In genomic region chr14:116928395-116928794, GRCm38 (mm10) we compare ENCODE assay signal across 10 mouse cellular contexts. TPM values are rescaled to one million over a fixed set of nuclear protein-coding genes. Genes with fewer than 3 reads are reported as not detected.
DNase-seq lines count a peak whose midpoint lies in the region; ATAC-seq lines count a peak whose summit lies in the region.
"Had no signal": no experiment of that assay in that cellular context is flagged by ENCODE, and none has a peak within 500 bp of the region (broad histone marks: within the 10 kb centered on the region; RNA-seq: fewer than 3 reads in every experiment).

No protein-coding gene starts in this region.

- no peaks in the 10 kb centered on the region for H3K36me3 ChIP-seq in heart, embryonic 15.5 days
- no peaks in the 10 kb centered on the region for H3K36me3 ChIP-seq in hindbrain, embryonic 15.5 days
- H3K36me3 ChIP-seq in midbrain, embryonic 16.5 days (ENCODE audit: control insufficient read depth, insufficient read depth, low read length) = no peaks in the 10 kb centered on the region

- H3K4me3 ChIP-seq in heart, embryonic 15.5 days = peak overlapping the region; percentile 63
- peak overlapping the region; percentile 58 for H3K4me3 ChIP-seq in hindbrain, embryonic 15.5 days
- peak overlapping the region; percentile 89 for H3K4me3 ChIP-seq in midbrain, embryonic 16.5 days (ENCODE audit: low read depth, low read length)

- H3K27me3 ChIP-seq in heart, embryonic 15.5 days = peaks cover 4% of the 10 kb centered on the region; the same call in 1 of the 2 replicates
- no peaks in the 10 kb centered on the region for H3K27me3 ChIP-seq in hindbrain, embryonic 15.5 days
- H3K27me3 ChIP-seq in midbrain, embryonic 16.5 days (ENCODE audit: control insufficient read depth, insufficient read depth, low read depth, low read length) = no peaks in the 10 kb centered on the region
- H3K27me3 ChIP-seq: CH12.LX had no signal

- H3K9me3 ChIP-seq in heart, embryonic 15.5 days (replicated peaks) = no peaks in the 10 kb centered on the region
- H3K9me3 ChIP-seq in hindbrain, embryonic 15.5 days = no peaks in the 10 kb centered on the region
- H3K9me3 ChIP-seq in midbrain, embryonic 16.5 days (replicated peaks; ENCODE audit: control insufficient read depth, low read length, poor library complexity, severe bottlenecking) = no peaks in the 10 kb centered on the region

- no peak for DNase-seq in heart, postnatal 36 days
- DNase-seq in embryo, embryonic 9.5 days (ENCODE audit: extremely low spot score) = peak; percentile 6
- DNase-seq in left cerebral cortex, postnatal 36 days (ENCODE audit: low spot score in 2 of 2) = no peak
- no peak for DNase-seq in ovary, postnatal 10 days (ENCODE audit: low spot score)
- DNase-seq: adrenal gland, postnatal 14 days had no signal

- H3K27ac ChIP-seq in heart, embryonic 15.5 days = no peak overlapping the region
- H3K27ac ChIP-seq in hindbrain, embryonic 15.5 days (replicated peaks) = 0 out of 2 replicates have a peak overlapping the region, but pooled peaks have one; percentile 34
- H3K27ac ChIP-seq in midbrain, embryonic 16.5 days (ENCODE audit: low read length) = no peak overlapping the region

- H3K4me2 ChIP-seq in heart, embryonic 15.5 days = peak overlapping the region; percentile 99
- peak overlapping the region; percentile 67 for H3K4me2 ChIP-seq in hindbrain, embryonic 15.5 days
- peak overlapping the region; percentile 83 for H3K4me2 ChIP-seq in midbrain, embryonic 16.5 days (ENCODE audit: low read length)

- no peak for ATAC-seq in heart, embryonic 15.5 days (replicated peaks; ENCODE audit: insufficient number of reproducible peaks, insufficient read depth, low FRiP score, low read depth)
- no peak for ATAC-seq in hindbrain, embryonic 15.5 days (ENCODE audit: low FRiP score, low read depth)
- no peak for ATAC-seq in midbrain, embryonic 16.5 days
- ATAC-seq in cerebellum, adult (ENCODE audit: insufficient number of reproducible peaks, low FRiP score, low TSS enrichment) = no peak

- peaks cover 7% of the 10 kb centered on the region for H3K4me1 ChIP-seq in heart, embryonic 15.5 days (replicated peaks)
- peaks cover 19% of the 10 kb centered on the region for H3K4me1 ChIP-seq in hindbrain, embryonic 15.5 days (replicated peaks)
- H3K4me1 ChIP-seq in midbrain, embryonic 16.5 days (ENCODE audit: control insufficient read depth, insufficient read depth, low read length) = peaks cover 11% of the 10 kb centered on the region; the same call in 1 of the 2 replicates

- no peak overlapping the region for H3K9ac ChIP-seq in heart, embryonic 15.5 days
- peak overlapping the region; percentile 58 for H3K9ac ChIP-seq in hindbrain, embryonic 15.5 days
- H3K9ac ChIP-seq in midbrain, embryonic 16.5 days (ENCODE audit: low read depth, low read length) = peak overlapping the region; percentile 56; the same call in 1 of the 2 replicates

- 52% methylated on average over 2 of the region's 2 CpGs for WGBS in heart, embryonic 15.5 days
- 50% methylated on average over 2 of the region's 2 CpGs for WGBS in hindbrain, embryonic 15.5 days
- WGBS in midbrain, embryonic 16.5 days = 50% methylated on average over 2 of the region's 2 CpGs

- intact Hi-C loops in heart, postnatal 36 days (cut with DNase I) = loop anchor here (5.0 kb wide), 2 partner anchors 204 to 1009 kb away; no protein-coding TSS in a partner anchor
- intact Hi-C loops in left cerebral cortex, postnatal 36 days (cut with DNase I) = loop anchor here (10.0 kb wide), 1 partner anchor 1006 kb away; no protein-coding TSS in a partner anchor

RNA-seq across cellular contexts. Expression of gene Gpc6, which starts 3.3 kb away (rescaled TPM):
- 20.1 and 25.5 TPM in 2 replicates for polyA plus RNA-seq in heart, embryonic 15.5 days (2015; fragmentation: Nextera tagmentation; extraction: Ambion mirVana)
- total RNA-seq in heart, postnatal 36 days (2021) = 10 to 100 TPM; 11.4 to 11.5 TPM
- polyA plus RNA-seq in hindbrain, embryonic 15.5 days (2015; fragmentation: Nextera tagmentation; extraction: Ambion mirVana) = 19.6 and 22.1 TPM in 2 replicates
- polyA plus RNA-seq in midbrain, embryonic 16.5 days (2015; fragmentation: Nextera tagmentation; extraction: Ambion mirVana) = 19.2 and 19.7 TPM in 2 replicates
- 10 to 100 TPM; 15.5 to 16.2 TPM for total RNA-seq in left cerebral cortex, postnatal 36 days (2021)
- total RNA-seq: CH12.LX had no signal
